Mouse (Mus musculus): ENCODE data around the gene Lrch4. TPM values are rescaled to one million over a fixed set of nuclear protein-coding genes. Genes with fewer than 3 reads are reported as not detected.

Lrch4 gene
- total RNA-seq, 2 experiments from 2014 or later: 15.9 to 17.7 TPM

Other genes with a start within 250 kb of the Lrch4 start
- gene Zan, start 152.1 kb upstream of the Lrch4 start, total RNA-seq (2021): under 1 TPM; 0.23 to 0.31 TPM
- 10 to 100 TPM; 16.6 to 18.5 TPM for gene Pop7, start 126.6 kb upstream of the Lrch4 start, total RNA-seq (2021)
- gene Gigyf1, start 110.6 kb upstream of the Lrch4 start, total RNA-seq (2021): 10 to 100 TPM; 23.0 to 25.3 TPM
- gene Epo, start 95.9 kb upstream of the Lrch4 start, total RNA-seq (2021): not detected
- gene Gnb2, start 95.6 kb upstream of the Lrch4 start, total RNA-seq (2021): 100 to 1,000 TPM; 301 to 324 TPM
- under 1 TPM in 1 of 2 experiments, not detected in 1; 0.16 TPM for gene Actl6b, start 75.6 kb upstream of the Lrch4 start, total RNA-seq (2021)
- under 1 TPM in 1 of 2 experiments, not detected in 1; 0.56 TPM for gene Tfr2, start 59.3 kb upstream of the Lrch4 start, total RNA-seq (2021)
- 10 to 100 TPM; 16.5 to 29.5 TPM for gene Mospd3, start 28.1 kb upstream of the Lrch4 start, total RNA-seq (2021)
- gene Pcolce, start 15.3 kb upstream of the Lrch4 start, total RNA-seq (2021): 100 to 1,000 TPM; 292 to 390 TPM
- gene Fbxo24, start 119 bp upstream of the Lrch4 start, total RNA-seq (2021): under 1 TPM; 0.33 to 0.70 TPM
- 1 to 10 TPM; 4.1 to 7.7 TPM for gene Gm20605, start 54 bp downstream of the Lrch4 start, total RNA-seq (2021)
- 1 to 10 TPM; 2.1 to 4.0 TPM for gene Sap25, start 12.2 kb downstream of the Lrch4 start, total RNA-seq (2021)
- under 1 TPM; 0.42 to 0.61 TPM for gene Irs3, start 16.6 kb downstream of the Lrch4 start, total RNA-seq (2021)
- gene Agfg2, start 55.6 kb downstream of the Lrch4 start, total RNA-seq (2021): 1 to 10 TPM; 4.3 to 5.9 TPM
- under 1 TPM; 0.45 to 0.75 TPM for gene Nyap1, start 112.5 kb downstream of the Lrch4 start, total RNA-seq (2021)
- 100 to 1,000 TPM; 189 to 203 TPM for gene Tsc22d4, start 116.6 kb downstream of the Lrch4 start, total RNA-seq (2021)
- gene Ppp1r35, start 149.7 kb downstream of the Lrch4 start, total RNA-seq (2021): 10 to 100 TPM in 1 of 2 experiments, 1 to 10 TPM in 1; 9.8 to 13.5 TPM
- gene Mepce, start 158.5 kb downstream of the Lrch4 start, total RNA-seq (2021): 10 to 100 TPM; 22.4 to 22.8 TPM
- 1 to 10 TPM; 2.0 to 3.1 TPM for gene Zcwpw1, start 158.7 kb downstream of the Lrch4 start, total RNA-seq (2021)
- gene Pilra, start 207.2 kb downstream of the Lrch4 start, total RNA-seq (2021): under 1 TPM; 0.54 to 0.75 TPM
- 1 to 10 TPM in 1 of 2 experiments, under 1 TPM in 1; 0.45 to 1.3 TPM for gene Pilrb1, start 229.0 kb downstream of the Lrch4 start, total RNA-seq (2021)
- gene Pilrb2, start 242.7 kb downstream of the Lrch4 start, total RNA-seq (2021): under 1 TPM in 1 of 2 experiments, not detected in 1; 0.56 TPM

All from gastrocnemius, postnatal 10 days (tissue).